Mouse (Mus musculus) hindbrain, embryonic 12.5 days (tissue): Measurements from ENCODE around the gene Tnfrsf9. TPM values are rescaled to one million over a fixed set of nuclear protein-coding genes. Genes with fewer than 3 reads are reported as not detected.

Experiments used
- ATAC-seq: fragments of 200-750 bp; cut with Nextera tagmentation; 2 replicates; pipeline ENCODE4 v1.8.0; 2017; ENCODE audit warnings: moderate TSS enrichment; ENCODE audit not compliant: low FRiP score
- H3K27ac ChIP-seq: fragments of 300-500 bp; sonication (generic); 2 replicates; pipeline ENCODE4 v1.5.1; 2016; ENCODE audit warnings: mild to moderate bottlenecking
- H3K27me3 ChIP-seq: fragments of 300-500 bp; sonication (generic); 2 replicates; pipeline ENCODE4 v1.6.1; 2016; ENCODE audit warnings: mild to moderate bottlenecking
- H3K36me3 ChIP-seq: fragments of 300-500 bp; sonication (generic); 2 replicates; pipeline ENCODE4 v1.6.1; 2016; ENCODE audit warnings: mild to moderate bottlenecking
- H3K4me1 ChIP-seq: fragments of 300-500 bp; sonication (generic); 2 replicates; pipeline ENCODE4 v1.6.1; 2016
- H3K4me2 ChIP-seq: fragments of 300-500 bp; sonication (generic); replicated peaks from 2 replicates; pipeline ENCODE4 v1.6.1; 2016; ENCODE audit warnings: mild to moderate bottlenecking
- H3K4me3 ChIP-seq: fragments of 300-500 bp; sonication (generic); 2 replicates; pipeline ENCODE4 v1.5.1; 2016; ENCODE audit warnings: mild to moderate bottlenecking
- H3K9ac ChIP-seq: fragments of 300-500 bp; sonication (generic); 2 replicates; pipeline ENCODE4 v1.6.1; 2016; ENCODE audit warnings: mild to moderate bottlenecking, moderate library complexity
- H3K9me3 ChIP-seq: fragments of 300-500 bp; sonication (generic); replicated peaks from 2 replicates; pipeline ENCODE4 v1.6.1; 2016; ENCODE audit warnings: mild to moderate bottlenecking
- whole genome bisulfite sequencing: fragments of 180-500 bp; shearing (Covaris S2); methylation state at CpG from one replicate; pipeline ENCODE4 v1.1.7; 2016; 5-methylcytosine and 5-hydroxymethylcytosine counted together
- polyA plus RNA-seq: library from polyadenylated mRNA; unstranded; fragments of >200 nt; fragmentation: Nextera tagmentation; extraction: Ambion mirVana; gene quantifications from 2 replicates; pipeline ENCODE4 v1.2.1, GENCODE M21; 2016

Tnfrsf9 gene
- polyA plus RNA-seq, 1 experiment from 2014 or later: 0.31 TPM

- 84% methylated on average over 10 of the region's 10 CpGs for WGBS
- ATAC-seq: no peak
- H3K4me2 ChIP-seq: no peak overlapping the region
- H3K27ac ChIP-seq: no peak overlapping the region
- no peaks in the 10 kb centered on the region for H3K4me1 ChIP-seq
- H3K9ac ChIP-seq: no peak overlapping the region
- H3K9me3 ChIP-seq: no peaks in the 10 kb centered on the region
- H3K4me3 ChIP-seq: no peak overlapping the region
- H3K36me3 ChIP-seq: no peaks in the 10 kb centered on the region
- no peaks in the 10 kb centered on the region for H3K27me3 ChIP-seq
These were observed 36.6 kb downstream of the Tnfrsf9 start for GRCm38 (mm10) chr4:150950972-150951371.

GRCm38 (mm10) chr4:150956369-150957105, 42.2 kb downstream of the Tnfrsf9 start:
- Histone ChIP-seq H3K9me3 (no peaks in the 10 kb centered on the region), H3K4me3 (no peak overlapping the region), H3K27ac (peak overlapping the region; percentile 60; the same call in 1 of the 2 replicates), H3K27me3 (no peaks in the 10 kb centered on the region), H3K4me2 (no peak overlapping the region), H3K4me1 (0 out of 2 replicates have a peak, but pooled peaks cover 7% of the 10 kb centered on the region), H3K9ac (no peak overlapping the region), H3K36me3 (no peaks in the 10 kb centered on the region)
- 58% methylated on average over 13 of the region's 13 CpGs for WGBS
- peak; percentile 72 for ATAC-seq

- WGBS: 54% methylated on average over 1 of the region's 1 CpGs
These were observed 42.7 kb downstream of the Tnfrsf9 start for GRCm38 (mm10) chr4:150957106-150957458.

GRCm38 (mm10) chr4:150958536-150958935, 44.2 kb downstream of the Tnfrsf9 start:
- Histone ChIP-seq H3K27me3 (no peaks in the 10 kb centered on the region), H3K4me1 (0 out of 2 replicates have a peak, but pooled peaks cover 7% of the 10 kb centered on the region), H3K36me3 (no peaks in the 10 kb centered on the region), H3K9ac (no peak overlapping the region), H3K27ac (no peak overlapping the region), H3K4me3 (no peak overlapping the region), H3K4me2 (no peak overlapping the region), H3K9me3 (no peaks in the 10 kb centered on the region)
- 83% methylated on average over 7 of the region's 7 CpGs for WGBS
- ATAC-seq: no peak

More at GRCm38 (mm10) chr4:150957106-150957458, 42.7 kb downstream of the Tnfrsf9 start:
- no peak; the same call in 1 of the 2 replicates for ATAC-seq
- H3K9me3 ChIP-seq: no peaks in the 10 kb centered on the region
- H3K27me3 ChIP-seq: no peaks in the 10 kb centered on the region
- no peak overlapping the region for H3K4me2 ChIP-seq
- peak overlapping the region; percentile 60; the same call in 1 of the 2 replicates for H3K27ac ChIP-seq
- 0 out of 2 replicates have a peak, but pooled peaks cover 7% of the 10 kb centered on the region for H3K4me1 ChIP-seq
- H3K36me3 ChIP-seq: no peaks in the 10 kb centered on the region
- no peak overlapping the region for H3K4me3 ChIP-seq
- no peak overlapping the region for H3K9ac ChIP-seq

GRCm38 (mm10) chr4:150962231-150962630, 47.9 kb downstream of the Tnfrsf9 start:
- ATAC-seq: no peak
- H3K27me3 ChIP-seq: no peaks in the 10 kb centered on the region
- no peak overlapping the region for H3K27ac ChIP-seq
- 0 out of 2 replicates have a peak, but pooled peaks cover 4% of the 10 kb centered on the region for H3K4me1 ChIP-seq
- 76% methylated on average over 6 of the region's 6 CpGs for WGBS
- no peaks in the 10 kb centered on the region for H3K9me3 ChIP-seq
- no peak overlapping the region for H3K4me2 ChIP-seq
- no peak overlapping the region for H3K9ac ChIP-seq
- no peaks in the 10 kb centered on the region for H3K36me3 ChIP-seq
- H3K4me3 ChIP-seq: no peak overlapping the region

GRCm38 (mm10) chr4:150963711-150964110, 49.3 kb downstream of the Tnfrsf9 start:
- no peaks in the 10 kb centered on the region for H3K27me3 ChIP-seq
- no peak overlapping the region for H3K9ac ChIP-seq
- H3K4me1 ChIP-seq: 0 out of 2 replicates have a peak, but pooled peaks cover 4% of the 10 kb centered on the region
- H3K4me2 ChIP-seq: no peak overlapping the region
- H3K27ac ChIP-seq: no peak overlapping the region
- H3K4me3 ChIP-seq: no peak overlapping the region
- no peaks in the 10 kb centered on the region for H3K9me3 ChIP-seq
- H3K36me3 ChIP-seq: no peaks in the 10 kb centered on the region
- 75% methylated on average over 2 of the region's 2 CpGs for WGBS
- ATAC-seq: no peak

- 17% methylated on average over 25 of the region's 25 CpGs for WGBS
- ATAC-seq: peak; percentile 40; the same call in 1 of the 2 replicates
- H3K27ac ChIP-seq: no peak overlapping the region
- no peaks in the 10 kb centered on the region for H3K27me3 ChIP-seq
- H3K36me3 ChIP-seq: no peaks in the 10 kb centered on the region
- peak overlapping the region; percentile 31 for H3K4me2 ChIP-seq
- 0 out of 2 replicates have a peak, but pooled peaks cover 4% of the 10 kb centered on the region for H3K4me1 ChIP-seq
- no peak overlapping the region for H3K4me3 ChIP-seq
- no peak overlapping the region for H3K9ac ChIP-seq
- no peaks in the 10 kb centered on the region for H3K9me3 ChIP-seq
These were observed 50.5 kb downstream of the Tnfrsf9 start for GRCm38 (mm10) chr4:150964635-150965554.

- 64% methylated on average over 11 of the region's 11 CpGs for WGBS
- Histone ChIP-seq H3K9me3 (no peaks in the 10 kb centered on the region), H3K27ac (no peak overlapping the region), H3K4me3 (no peak overlapping the region), H3K9ac (no peak overlapping the region), H3K36me3 (no peaks in the 10 kb centered on the region), H3K4me1 (0 out of 2 replicates have a peak, but pooled peaks cover 4% of the 10 kb centered on the region), H3K4me2 (no peak overlapping the region), H3K27me3 (no peaks in the 10 kb centered on the region)
- no peak for ATAC-seq
These were observed 51.2 kb downstream of the Tnfrsf9 start for GRCm38 (mm10) chr4:150965555-150965951.

GRCm38 (mm10) chr4:150966556-150966955, 52.2 kb downstream of the Tnfrsf9 start:
- H3K27ac ChIP-seq: no peak overlapping the region
- H3K9ac ChIP-seq: no peak overlapping the region
- no peak for ATAC-seq
- no peak overlapping the region for H3K4me3 ChIP-seq
- no peaks in the 10 kb centered on the region for H3K9me3 ChIP-seq
- H3K27me3 ChIP-seq: no peaks in the 10 kb centered on the region
- 23% methylated on average over 7 of the region's 7 CpGs for WGBS
- no peaks in the 10 kb centered on the region for H3K36me3 ChIP-seq
- no peak overlapping the region for H3K4me2 ChIP-seq
- H3K4me1 ChIP-seq: 0 out of 2 replicates have a peak, but pooled peaks cover 4% of the 10 kb centered on the region

- no peak for ATAC-seq
- no peaks in the 10 kb centered on the region for H3K9me3 ChIP-seq
- H3K4me1 ChIP-seq: 0 out of 2 replicates have a peak, but pooled peaks cover 4% of the 10 kb centered on the region
- 88% methylated on average over 8 of the region's 8 CpGs for WGBS
- no peak overlapping the region for H3K9ac ChIP-seq
- H3K27me3 ChIP-seq: no peaks in the 10 kb centered on the region
- H3K36me3 ChIP-seq: no peaks in the 10 kb centered on the region
- no peak overlapping the region for H3K4me2 ChIP-seq
- H3K4me3 ChIP-seq: no peak overlapping the region
- no peak overlapping the region for H3K27ac ChIP-seq
These were observed 54.6 kb downstream of the Tnfrsf9 start for GRCm38 (mm10) chr4:150968956-150969355.

GRCm38 (mm10) chr4:150973264-150973663, 58.9 kb downstream of the Tnfrsf9 start:
- H3K4me3 ChIP-seq: no peak overlapping the region
- no peak overlapping the region for H3K4me2 ChIP-seq
- no peak for ATAC-seq
- WGBS: 82% methylated on average over 8 of the region's 8 CpGs
- H3K9ac ChIP-seq: no peak overlapping the region
- no peaks in the 10 kb centered on the region for H3K9me3 ChIP-seq
- no peak overlapping the region for H3K27ac ChIP-seq
- no peaks in the 10 kb centered on the region for H3K4me1 ChIP-seq
- no peaks in the 10 kb centered on the region for H3K27me3 ChIP-seq
- H3K36me3 ChIP-seq: no peaks in the 10 kb centered on the region

- H3K4me2 ChIP-seq: no peak overlapping the region
- H3K27ac ChIP-seq: no peak overlapping the region
- H3K4me1 ChIP-seq: no peaks in the 10 kb centered on the region
- WGBS: 41% methylated on average over 1 of the region's 1 CpGs
- no peak overlapping the region for H3K9ac ChIP-seq
- no peak for ATAC-seq
- no peaks in the 10 kb centered on the region for H3K36me3 ChIP-seq
- no peaks in the 10 kb centered on the region for H3K27me3 ChIP-seq
- no peak overlapping the region for H3K4me3 ChIP-seq
- no peaks in the 10 kb centered on the region for H3K9me3 ChIP-seq
These were observed 60.8 kb downstream of the Tnfrsf9 start for GRCm38 (mm10) chr4:150975145-150975544.
